Mouse (Mus musculus) neural tube, embryonic 10.5 days (tissue): ENCODE results near the gene Trim44.

Source experiments
- DNase-seq: peaks from one replicate; pipeline ENCODE4 v3.0.0-alpha.2; 2017; ENCODE audit warnings: low spot score; ENCODE audit errors: extremely low spot score

The Trim44 gene

DNA sequence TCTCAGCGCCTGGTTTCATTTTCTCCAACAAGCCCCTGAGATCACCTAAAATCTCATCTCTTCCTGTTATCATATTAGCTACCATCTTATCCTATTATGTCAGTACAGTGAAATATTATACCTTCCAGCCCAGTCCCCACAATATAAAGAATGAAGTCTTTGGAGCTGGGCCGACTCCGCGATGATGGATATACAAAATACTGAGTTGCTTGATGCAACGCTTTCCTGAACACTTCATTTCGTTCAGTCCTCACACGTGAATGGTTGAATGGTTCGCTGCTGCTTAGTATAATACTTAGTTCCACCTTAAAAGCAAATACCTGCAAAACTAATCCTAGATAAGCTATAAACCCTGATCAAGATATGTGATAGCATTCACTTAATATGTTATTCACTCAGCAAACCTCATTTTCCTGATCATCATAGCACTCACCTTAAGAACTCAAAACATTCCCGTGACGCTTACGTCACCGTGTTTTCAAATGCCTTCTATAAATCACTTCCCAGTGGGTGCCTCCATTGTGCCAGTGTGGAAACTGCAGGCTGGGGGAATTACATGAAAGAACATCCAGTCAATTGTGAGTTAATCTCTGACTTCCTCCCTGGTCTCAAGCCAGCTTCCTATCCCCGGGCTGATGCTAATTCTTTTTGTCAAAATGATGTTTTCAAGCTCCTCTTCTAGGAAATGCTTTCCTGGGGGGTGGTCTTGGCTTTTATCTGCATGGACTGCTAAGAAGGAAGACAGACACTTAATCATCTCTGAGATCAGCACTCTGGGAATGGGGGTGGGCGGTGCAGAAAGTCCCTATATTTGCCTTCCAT is at the start of gene Trim44:
Gene Trim44 (minus strand): TSS at position 466 of the 822 bp plus-strand sequence.
- peak; percentile 26 for DNase-seq

DNA sequence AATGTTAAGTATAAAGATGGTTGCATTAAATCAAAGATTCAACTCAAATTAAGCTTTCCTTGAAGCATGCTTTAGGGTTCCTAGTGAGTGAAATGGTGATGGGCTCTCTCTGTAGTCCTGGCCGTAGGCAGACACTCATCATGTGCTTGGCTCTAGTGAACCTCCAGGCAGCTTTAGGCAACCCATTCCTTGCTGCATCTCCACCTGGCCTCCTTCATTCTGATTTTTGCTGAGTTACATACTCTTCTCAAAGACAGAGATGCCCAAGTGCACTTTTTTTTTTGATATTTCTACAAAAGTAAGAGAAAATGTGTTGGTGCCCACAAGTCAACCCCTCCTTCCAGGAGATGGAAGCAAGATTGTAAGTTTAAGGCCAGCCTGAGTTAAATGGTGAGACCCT is 47.5 kb upstream of the Trim44 start:
- no peak for DNase-seq

GRCm38 (mm10) chr2:102453447-102453846 is 45.8 kb upstream of the Trim44 start:
- no peak for DNase-seq

DNA sequence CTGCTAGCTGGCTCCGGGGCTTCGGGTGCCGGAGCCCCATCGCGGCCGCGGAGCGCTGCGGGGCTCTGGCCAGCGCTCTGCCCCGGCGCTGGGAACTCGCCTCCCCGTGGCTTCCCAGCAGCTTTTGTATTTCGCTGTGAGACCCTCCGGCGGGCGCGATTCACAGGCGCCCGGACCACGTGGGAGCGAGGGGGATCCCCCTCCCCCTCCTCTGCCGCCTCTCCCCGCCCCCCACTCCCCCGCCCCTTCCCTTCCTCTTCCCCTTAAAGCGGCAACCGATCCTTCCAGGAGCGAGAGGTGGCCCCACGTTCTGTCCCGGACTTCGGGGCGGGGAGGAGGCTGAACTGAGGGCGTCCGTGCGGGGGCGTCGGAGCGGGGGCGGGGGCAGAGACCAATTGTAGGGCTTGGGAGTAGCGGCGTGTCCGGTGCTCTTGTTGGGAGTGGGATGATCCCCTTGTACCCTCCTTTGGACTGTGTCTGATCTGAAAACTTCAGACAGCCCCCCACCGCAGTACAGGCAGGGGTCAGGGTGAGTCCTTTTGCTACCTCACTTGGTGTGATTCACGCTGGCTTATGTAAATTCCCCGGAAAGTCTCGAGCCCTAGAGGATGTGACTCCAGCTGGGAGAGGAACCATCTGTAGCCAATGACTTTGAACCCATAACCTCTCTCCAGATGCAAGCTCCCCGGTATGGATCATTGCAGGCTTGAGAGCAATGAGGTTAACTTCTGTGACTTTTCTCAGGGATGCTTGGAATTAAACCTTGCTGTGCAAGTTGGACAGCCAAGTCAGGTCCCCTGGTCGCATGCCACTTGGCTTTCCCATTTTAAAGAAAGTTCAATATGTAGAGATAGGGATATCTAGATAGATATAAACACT is 44.3 kb upstream of the Trim44 start, which contains the start of gene Fjx1:
Gene Fjx1 (minus strand): TSS at position 829 of the 879 bp plus-strand sequence.
- no peak for DNase-seq

DNA sequence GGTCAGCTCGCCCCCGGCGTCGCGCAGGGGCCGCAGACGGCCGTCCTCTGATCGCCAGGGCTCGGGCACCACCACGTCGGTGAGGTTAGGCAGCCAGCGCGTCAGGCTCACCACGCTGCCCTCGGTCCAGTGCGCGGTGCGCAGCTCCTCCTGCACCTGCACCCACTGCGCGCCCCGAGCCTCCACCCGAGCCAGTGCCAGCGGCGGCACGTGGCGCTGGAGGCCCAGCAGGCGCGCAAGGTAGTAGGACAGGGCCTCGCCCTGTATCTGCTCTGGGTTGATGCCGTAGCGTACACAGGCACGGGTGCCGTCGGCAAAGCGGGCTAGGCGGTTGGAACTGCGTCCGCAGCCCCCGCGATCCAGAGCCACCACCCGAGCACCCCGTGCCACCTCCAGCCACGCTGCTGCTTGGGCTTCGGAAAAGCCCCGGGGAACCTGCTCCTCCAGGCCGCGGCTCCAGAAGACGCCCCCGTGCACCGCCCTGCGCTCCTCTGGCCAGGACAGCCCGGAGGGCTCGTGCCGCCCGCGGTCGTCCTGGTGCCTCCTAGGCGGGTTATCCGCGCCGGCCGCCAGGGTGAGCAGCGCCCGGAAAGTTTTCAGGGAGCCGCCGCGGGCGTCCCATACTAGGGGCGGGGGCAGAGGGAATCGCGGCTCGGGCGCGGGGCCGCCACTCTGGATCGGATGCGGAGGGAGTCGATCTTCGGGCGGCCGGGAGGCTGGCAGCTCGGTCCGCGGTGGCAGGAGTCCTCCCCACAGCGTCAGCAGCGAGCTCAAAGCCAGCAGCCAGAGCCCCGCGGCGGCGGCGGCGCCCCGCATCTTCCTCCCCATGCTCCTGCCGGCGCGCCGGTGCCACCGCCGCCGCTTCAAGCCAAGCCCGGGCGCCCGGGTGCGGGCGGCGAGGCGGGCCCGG is 43.4 kb upstream of the Trim44 start:
- DNase-seq, result peak; percentile 88

DNA sequence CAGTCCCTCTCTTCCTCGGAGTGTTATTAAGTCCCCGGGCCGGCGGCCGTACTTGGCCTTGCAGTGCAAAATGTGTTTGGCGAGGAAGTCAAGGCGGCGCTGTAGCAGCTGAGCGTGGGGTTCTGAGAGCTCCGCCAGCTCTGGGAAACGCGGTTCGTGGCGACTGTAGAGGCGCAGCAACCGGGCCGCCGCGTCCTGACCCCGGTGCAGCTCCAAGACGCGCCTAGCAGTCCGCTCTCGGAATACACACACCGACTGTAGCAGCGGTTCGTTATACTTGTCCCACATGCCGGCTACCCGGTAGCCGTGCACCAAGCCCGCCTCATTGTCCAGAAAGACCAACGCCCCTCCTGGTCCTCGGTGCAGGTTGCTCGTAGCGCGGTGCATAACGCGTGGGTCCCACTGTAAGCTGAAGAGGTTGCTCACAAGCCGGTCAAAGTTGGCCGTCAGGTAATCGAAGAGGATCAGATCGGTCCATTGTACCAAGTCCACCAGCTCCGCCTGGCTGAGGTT is 42.7 kb upstream of the Trim44 start:
- peak; percentile 76 for DNase-seq

GRCm38 (mm10) chr2:102449630-102450247 is 42.1 kb upstream of the Trim44 start:
- DNase-seq, result peak; percentile 77

GRCm38 (mm10) chr2:102449056-102449455 is 41.4 kb upstream of the Trim44 start:
- no peak for DNase-seq

DNA sequence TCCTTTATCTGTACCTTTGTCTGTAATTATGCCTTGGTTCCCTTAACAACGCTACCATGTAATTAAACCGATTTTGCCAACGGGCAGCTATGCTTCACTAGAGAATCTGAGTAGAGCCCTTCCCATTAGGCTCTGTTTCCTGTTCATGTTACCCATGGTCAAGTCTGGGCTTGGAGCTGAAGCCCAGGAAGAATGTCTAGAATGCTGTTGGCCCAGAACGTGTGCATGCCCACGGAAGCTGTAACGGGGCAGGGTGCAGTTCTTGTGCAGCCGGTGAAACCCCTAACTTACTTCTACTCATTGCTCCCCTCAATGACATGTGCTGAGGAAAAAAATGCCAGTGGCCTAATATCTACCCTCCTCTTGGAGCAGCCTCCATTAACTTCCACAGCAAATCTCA is 40.2 kb upstream of the Trim44 start:
- no peak for DNase-seq

DNA sequence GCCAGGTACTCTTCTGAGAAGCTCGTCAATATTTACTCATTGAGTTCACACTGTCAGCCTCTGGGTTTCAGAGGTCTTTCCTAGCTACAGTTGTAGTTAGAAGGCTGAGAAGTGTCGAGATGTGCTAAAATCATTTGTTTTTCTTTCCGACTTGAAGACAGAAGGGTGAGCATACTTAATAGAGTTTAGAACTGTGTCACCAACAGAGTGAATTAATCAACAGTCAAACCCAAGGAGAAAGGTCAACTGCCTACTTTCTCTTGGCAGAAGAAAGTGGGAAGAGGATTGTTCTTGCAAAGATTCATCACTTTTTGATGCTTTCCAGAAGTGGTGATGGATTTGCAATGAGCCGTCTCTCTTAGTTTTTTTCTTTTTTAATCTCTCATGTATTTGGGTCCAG is 39.2 kb upstream of the Trim44 start:
- no peak for DNase-seq

GRCm38 (mm10) chr2:102437357-102438030 is 29.9 kb upstream of the Trim44 start:
- no peak for DNase-seq

- DNase-seq, result no peak
These were observed 26.3 kb upstream of the Trim44 start for GRCm38 (mm10) chr2:102433879-102434278.

DNA sequence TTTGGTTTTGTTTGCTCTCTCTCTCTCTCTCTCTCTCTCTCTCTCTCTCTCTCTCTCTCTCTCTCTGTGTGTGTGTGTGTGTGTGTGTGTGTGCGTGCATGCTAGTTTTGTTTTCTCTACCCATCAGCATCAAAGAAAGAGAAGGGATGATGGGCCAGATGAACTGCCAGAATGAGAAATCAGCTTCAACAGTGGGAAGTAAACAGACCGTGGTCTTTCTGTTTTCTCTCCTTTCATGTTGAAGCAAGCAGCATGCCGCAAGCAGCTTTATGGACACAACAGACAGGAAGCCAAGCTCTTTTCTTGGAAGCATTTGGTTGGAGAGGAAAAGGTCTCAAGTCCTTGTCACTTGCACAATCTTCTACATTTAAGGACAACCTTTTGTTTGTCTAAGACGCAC is 23.5 kb upstream of the Trim44 start:
- no peak for DNase-seq

GRCm38 (mm10) chr2:102427974-102428373 is 20.3 kb upstream of the Trim44 start:
- no peak for DNase-seq

DNA sequence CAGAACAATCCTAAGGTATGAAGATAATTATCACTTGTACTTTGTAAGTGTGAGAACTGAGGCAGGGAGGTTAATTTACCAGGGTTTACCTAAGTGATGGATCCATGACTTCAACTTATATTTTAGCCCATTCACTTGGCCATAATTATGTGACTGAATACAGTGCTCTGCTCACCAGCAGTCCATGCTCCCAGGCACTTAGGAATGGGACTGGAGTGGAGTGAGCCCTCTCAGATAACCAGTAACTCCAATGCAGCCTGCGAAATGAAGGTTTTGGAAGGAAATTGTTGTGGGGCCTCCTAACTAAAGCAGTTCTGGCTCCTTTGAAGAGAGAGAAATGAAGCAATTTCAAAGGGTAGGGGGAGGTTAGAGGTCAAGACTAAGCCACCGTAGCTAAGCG is 18.8 kb upstream of the Trim44 start:
- no peak for DNase-seq

GRCm38 (mm10) chr2:102416149-102416743 is 8.6 kb upstream of the Trim44 start:
- no peak for DNase-seq

DNA sequence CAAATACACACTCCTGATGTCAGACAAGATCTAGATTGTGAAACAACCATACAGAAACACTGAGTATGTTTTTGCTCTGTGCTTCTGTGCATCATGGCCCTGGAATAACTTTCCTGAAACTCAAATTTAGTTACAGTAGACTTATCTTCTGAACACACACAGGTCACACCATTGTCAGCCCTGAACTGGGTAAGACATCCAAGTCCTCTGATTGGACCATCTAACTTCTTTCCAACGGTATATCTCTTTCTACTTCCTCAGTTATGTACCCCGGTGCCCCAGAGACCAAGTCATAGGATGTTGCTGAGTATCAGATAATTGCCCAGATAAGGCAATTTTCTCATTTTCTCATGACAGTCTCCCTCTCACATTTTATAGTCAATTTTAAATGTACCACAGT is 5.1 kb upstream of the Trim44 start:
- no peak for DNase-seq

DNA sequence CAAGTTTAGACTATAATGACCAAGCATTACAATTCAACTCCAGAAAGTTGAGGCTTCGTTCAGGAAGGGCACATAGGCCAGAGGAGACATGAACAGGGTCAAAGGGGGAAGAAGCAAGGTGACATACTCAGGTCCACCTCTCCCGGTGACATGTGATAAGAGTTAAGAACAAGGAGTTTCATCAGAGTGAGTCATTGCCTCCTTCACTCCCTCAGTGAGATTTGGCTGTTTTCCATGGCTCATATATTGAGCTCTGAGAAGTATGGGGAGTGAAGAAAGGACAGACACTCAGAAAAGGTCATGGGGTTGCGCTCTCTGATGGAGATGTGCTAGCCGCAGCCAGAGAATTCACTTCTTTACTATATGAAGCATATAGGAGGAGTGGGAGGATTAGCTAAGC is 3.0 kb upstream of the Trim44 start:
- DNase-seq, result no peak

DNA sequence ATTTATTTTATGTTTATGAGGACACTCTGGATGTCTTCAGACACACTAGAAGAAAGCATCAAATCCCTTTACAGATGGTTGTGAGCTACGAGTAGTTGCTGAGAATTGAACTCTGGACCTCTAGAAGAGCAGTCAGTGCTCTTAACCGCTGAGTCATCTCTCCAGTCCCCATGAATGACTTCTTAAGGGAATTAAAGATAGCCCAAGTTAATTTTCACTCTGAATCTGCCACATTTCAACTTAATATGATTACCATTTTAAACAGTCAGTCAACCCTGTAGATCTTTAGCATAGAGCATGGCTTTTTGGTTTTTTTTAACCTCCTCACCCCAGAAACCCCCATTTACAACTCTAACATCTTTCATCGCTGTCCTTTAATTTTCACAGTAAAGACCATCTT is 2.1 kb upstream of the Trim44 start:
- DNase-seq, result no peak
